Mouse (Mus musculus) CH12.LX (cell line): ENCODE results near the gene Strip1. TPM values are rescaled to one million over a fixed set of nuclear protein-coding genes. Genes with fewer than 3 reads are reported as not detected.

Experiments
- DNase-seq: peaks from one replicate; pipeline ENCODE4 v3.0.0-alpha.2; 2013; ENCODE audit errors: extremely low read depth
- H3K27ac ChIP-seq: 2 replicates; pipeline ENCODE4 v1.5.1; 2012; ENCODE audit warnings: low read depth, mild to moderate bottlenecking, control low read depth, moderate library complexity; ENCODE audit not compliant: insufficient read depth
- H3K27me3 ChIP-seq: replicated peaks from 2 replicates; pipeline ENCODE3; 2012; ENCODE audit warnings: inconsistent platforms
- H3K36me3 ChIP-seq, 2 experiments: replicated peaks in 1 of 2; 2 replicates each; pipeline versions ENCODE3 to v1.6.1; 2012; ENCODE audit warnings: inconsistent platforms in 1 of 2, low read length in 1 of 2, mild to moderate bottlenecking in 1 of 2, mixed read lengths in 1 of 2, moderate library complexity in 1 of 2; ENCODE audit not compliant: control insufficient read depth in 1 of 2, insufficient read depth in 1 of 2
- H3K4me1 ChIP-seq, 2 experiments: 2 replicates each; pipeline ENCODE4 v1.6.1; 2012; ENCODE audit warnings: inconsistent platforms in 1 of 2, moderate library complexity in 1 of 2; ENCODE audit not compliant: insufficient read depth in 2 of 2, control insufficient read depth in 1 of 2
- H3K4me2 ChIP-seq: 2 replicates; pipeline ENCODE4 v1.6.1; 2012; ENCODE audit warnings: low read depth, mild to moderate bottlenecking, control low read depth; ENCODE audit not compliant: poor library complexity, insufficient read depth, severe bottlenecking
- H3K4me3 ChIP-seq, 3 experiments: fragments of 150-350 bp in 1 of 3; sonication (generic) in 1 of 3; replicated peaks in 1 of 3; 2 replicates each; pipeline versions ENCODE3 to v1.5.1; 2011 to 2012; ENCODE audit warnings: low read depth in 2 of 3, low read length in 2 of 3, mild to moderate bottlenecking in 2 of 3, moderate library complexity in 2 of 3, control low read depth in 1 of 3, improper control_type of control experiment in 1 of 3, inconsistent platforms in 1 of 3, mixed read lengths in 1 of 3; ENCODE audit not compliant: poor library complexity in 1 of 3
- H3K79me2 ChIP-seq: replicated peaks from 2 replicates; pipeline ENCODE4 v1.6.1; 2012; ENCODE audit warnings: mild to moderate bottlenecking, moderate library complexity; ENCODE audit not compliant: control insufficient read depth, poor library complexity, insufficient read depth, severe bottlenecking; ENCODE audit errors: extremely low read depth
- H3K9ac ChIP-seq: 2 replicates; pipeline ENCODE4 v1.6.1; 2012; ENCODE audit warnings: low read depth, mild to moderate bottlenecking, control low read depth, moderate library complexity; ENCODE audit not compliant: insufficient read depth
- H3K9me3 ChIP-seq: replicated peaks from 2 replicates; pipeline ENCODE3; 2012; ENCODE audit warnings: low read length, inconsistent platforms, mixed read lengths
- BHLHE40 ChIP-seq: IDR thresholded peaks from 2 replicates; pipeline ENCODE4 v1.6.1; 2011; ENCODE audit warnings: mild to moderate bottlenecking, low read depth, low read length, improper control_type of control experiment
- CHD1 ChIP-seq: IDR thresholded peaks from 2 replicates; pipeline ENCODE4 v1.6.1; 2012; ENCODE audit warnings: low read depth, low read length, improper control_type of control experiment, inconsistent platforms
- ELF1 ChIP-seq: IDR thresholded peaks from 2 replicates; pipeline ENCODE4 v1.6.1; 2014; ENCODE audit warnings: low read depth, mild to moderate bottlenecking, inconsistent platforms, low read length, improper control_type of control experiment
- HCFC1 ChIP-seq: IDR thresholded peaks from 2 replicates; pipeline ENCODE4 v1.6.1; 2012; ENCODE audit warnings: low read depth, mild to moderate bottlenecking, inconsistent platforms, low read length, improper control_type of control experiment
- JUND ChIP-seq: conservative IDR thresholded peaks from 2 replicates; pipeline ENCODE4 v1.6.1; 2011; ENCODE audit warnings: low read depth, low read length, improper control_type of control experiment
- MEF2A ChIP-seq: IDR thresholded peaks from 2 replicates; pipeline ENCODE4 v1.6.1; 2014; ENCODE audit warnings: low read depth, mild to moderate bottlenecking, inconsistent platforms, low read length, improper control_type of control experiment, borderline replicate concordance
- NELFE ChIP-seq: IDR thresholded peaks from 2 replicates; pipeline ENCODE4 v1.6.1; 2011; ENCODE audit warnings: low read depth, low read length, improper control_type of control experiment
- POLR2AphosphoS2 ChIP-seq: IDR thresholded peaks from 2 replicates; pipeline ENCODE4 v1.6.1; 2011; ENCODE audit warnings: low read depth, low read length, improper control_type of control experiment
- RAD21 ChIP-seq: IDR thresholded peaks from 2 replicates; pipeline ENCODE4 v1.6.1; 2011; ENCODE audit warnings: low read depth, mild to moderate bottlenecking, low read length, improper control_type of control experiment, moderate library complexity
- UBTF ChIP-seq: IDR thresholded peaks from 2 replicates; pipeline ENCODE4 v1.6.1; 2012; ENCODE audit warnings: low read depth, mild to moderate bottlenecking, inconsistent platforms, low read length, improper control_type of control experiment, moderate library complexity
- USF1 ChIP-seq: IDR thresholded peaks from 2 replicates; pipeline ENCODE4 v1.6.1; 2014; ENCODE audit warnings: low read depth, mild to moderate bottlenecking, inconsistent platforms, low read length, improper control_type of control experiment
- USF2 ChIP-seq: conservative IDR thresholded peaks from 2 replicates; pipeline ENCODE4 v1.6.1; 2011; ENCODE audit warnings: low read depth, low read length, improper control_type of control experiment
- ZC3H11A ChIP-seq: IDR thresholded peaks from 2 replicates; pipeline ENCODE4 v1.6.1; 2012; ENCODE audit warnings: low read depth, mild to moderate bottlenecking, inconsistent platforms, low read length, improper control_type of control experiment
- dilution Hi-C: fragments of 300-500 bp; cut with MboI; formaldehyde crosslinking; loops from 2 replicates; pipeline ENCODE4 v1.14.3; 2020; ENCODE audit warnings: low sequenced_read_pairs; ENCODE audit not compliant: extremely low pct_unique_long_range_greater_than_20kb, extremely low pct_ligation_motif_present
- in situ Hi-C: fragments of 300-500 bp; cut with MboI; formaldehyde crosslinking; loops from 3 replicates; pipeline ENCODE4 v1.14.3; 2019; ENCODE audit warnings: low sequenced_read_pairs, low pct_ligation_motif_present, low pct_unique_long_range_greater_than_20kb, mixed read lengths
- polyA plus RNA-seq: library from polyadenylated mRNA; unstranded; fragments of >175 nt; gene quantifications from 2 replicates; pipeline ENCODE4 v1.2.1, GENCODE M21; 2012; ENCODE audit warnings: low read depth; ENCODE audit not compliant: insufficient read length
- total RNA-seq, 2 experiments: library from RNA; depleted of rRNA; stranded (reverse); fragments of 300-350 nt in 1 of 2; fragments of >200 nt in 1 of 2; gene quantifications; 2 replicates each; pipeline ENCODE4 v1.2.3; 2012 to 2014

Strip1 gene
- total and polyA plus RNA-seq, 3 experiments = 18.4 to 28.2 (median 27.0) TPM

- in situ Hi-C loops (no loop called here), dilution Hi-C loops (no loop called here)
- peaks cover 5 to 26% of the 10 kb centered on the region in 2 experiments; a peak in 3 of 4 replicates for H3K4me1 ChIP-seq
- no peaks in the 10 kb centered on the region for H3K79me2 ChIP-seq
- DNase-seq = peak; percentile 56
- peaks cover 0 to 17% of the 10 kb centered on the region in 2 experiments for H3K36me3 ChIP-seq
- H3K9ac ChIP-seq = peak overlapping the region; percentile 45; the same call in 1 of the 2 replicates
- peak overlapping the region; percentile 39 for H3K27ac ChIP-seq
- no peak overlapping the region for H3K4me2 ChIP-seq
- TF ChIP-seq CHD1 = no peak
- TF ChIP-seq NELFE = no peak
- TF ChIP-seq USF2 = peak; percentile 34; the same call in 1 of the 2 replicates
- no peak for TF ChIP-seq UBTF
- TF ChIP-seq USF1 = peak; percentile 69
- no peak for TF ChIP-seq HCFC1
- no peaks in the 10 kb centered on the region for H3K27me3 ChIP-seq
- no peaks in the 10 kb centered on the region for H3K9me3 ChIP-seq
- no peak overlapping the region for H3K4me3 ChIP-seq
Observed at GRCm38 (mm10) chr3:107656151-107656550, 24.7 kb upstream of the Strip1 start.

GRCm38 (mm10) chr3:107655491-107655890, 24.0 kb upstream of the Strip1 start:
- TF ChIP-seq RAD21 (no peak), POLR2AphosphoS2 (0 out of 2 replicates have a peak, but pooled peaks have one; percentile 29)
- TF ChIP-seq, all 38 proteins: peak for 1
- in situ Hi-C loops (no loop called here), dilution Hi-C loops (no loop called here)
- H3K4me1 ChIP-seq = peaks cover 5 to 26% of the 10 kb centered on the region in 2 experiments; a peak in 3 of 4 replicates
- no peaks in the 10 kb centered on the region for H3K79me2 ChIP-seq
- H3K36me3 ChIP-seq = peaks cover 0 to 11% of the 10 kb centered on the region in 2 experiments
- no peak for DNase-seq
- no peak overlapping the region for H3K4me3 ChIP-seq
- no peaks in the 10 kb centered on the region for H3K27me3 ChIP-seq
- no peaks in the 10 kb centered on the region for H3K9me3 ChIP-seq
- H3K4me2 ChIP-seq = no peak overlapping the region
- H3K27ac ChIP-seq = no peak overlapping the region
- 0 out of 2 replicates have a peak overlapping the region, but pooled peaks have one; percentile 9 for H3K9ac ChIP-seq

GRCm38 (mm10) chr3:107654861-107655260, 23.4 kb upstream of the Strip1 start:
- TF ChIP-seq MEF2A = no peak
- TF ChIP-seq ELF1 = no peak
- no peak for TF ChIP-seq JUND
- no peak for TF ChIP-seq BHLHE40
- TF ChIP-seq UBTF = no peak
- no peak for TF ChIP-seq ZC3H11A
- in situ Hi-C loops = no loop called here
- dilution Hi-C loops = no loop called here

More at GRCm38 (mm10) chr3:107654861-107655260, 23.4 kb upstream of the Strip1 start:
- Histone ChIP-seq H3K9ac (no peak overlapping the region), H3K4me2 (no peak overlapping the region), H3K79me2 (no peaks in the 10 kb centered on the region), H3K4me3 (no peak overlapping the region), H3K27me3 (no peaks in the 10 kb centered on the region), H3K9me3 (no peaks in the 10 kb centered on the region), H3K4me1 (peaks cover 5 to 26% of the 10 kb centered on the region in 2 experiments; a peak in 3 of 4 replicates), H3K27ac (no peak overlapping the region), H3K36me3 (peaks cover 0 to 6% of the 10 kb centered on the region in 2 experiments)
- no peak for DNase-seq
